Mouse (Mus musculus) left cerebral cortex, adult 8-10 months (tissue): ENCODE measurements around the gene Degs1. TPM values are rescaled to one million over a fixed set of nuclear protein-coding genes. Genes with fewer than 3 reads are reported as not detected.
A peak's percentile ranks its signal among the peaks of the same experiment; 100 is the strongest.
"Not testable (repeated sequence)": the region's sequence is repeated elsewhere in the genome, so short reads cannot be mapped to it uniquely, and the experiment has no call there.

Source experiments
- DNase-seq, 2 experiments: peaks; one replicate each; pipeline ENCODE4 v3.0.0; 2022; ENCODE audit warnings: low spot score in 2 of 2
- total RNA-seq, 4 experiments: library from RNA; stranded (reverse); gene quantifications; 2 replicates each; pipeline ENCODE4 v1.2.4; 2022

The Degs1 gene
- 10 to 100 TPM; 73.6 to 84.7 (median 79.1) TPM for total RNA-seq

- peak; percentile 87 to 95 for DNase-seq
These were observed at the start of gene Degs1 for GRCm38 (mm10) chr1:182282091-182283075. Degs1 (minus strand) TSS chr1:182282804.

- no peak for DNase-seq
These were observed 43.3 kb upstream of the Degs1 start for GRCm38 (mm10) chr1:182325919-182326318.

- no peak for DNase-seq
These were observed 41.9 kb upstream of the Degs1 start for GRCm38 (mm10) chr1:182324552-182324951.

DNA sequence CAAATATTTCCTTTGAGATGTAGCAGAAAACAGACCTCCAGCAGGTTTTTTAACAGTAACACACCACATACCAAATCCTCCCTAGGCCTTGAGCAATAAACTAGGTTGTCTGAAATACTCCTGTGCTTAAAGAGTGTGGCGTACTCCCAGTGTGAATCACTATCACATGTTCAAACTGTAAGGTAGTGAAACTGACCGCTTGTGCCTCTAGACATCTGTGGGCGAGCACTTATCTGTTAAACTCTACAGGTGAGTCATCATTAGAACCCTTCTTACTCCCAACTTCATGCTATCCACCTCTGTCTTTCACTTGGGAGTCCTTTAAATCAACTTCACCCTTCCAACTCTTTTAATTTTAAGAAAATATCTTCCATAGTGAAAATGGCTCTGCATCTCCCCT is 40.5 kb upstream of the Degs1 start:
- DNase-seq, result no peak

DNA sequence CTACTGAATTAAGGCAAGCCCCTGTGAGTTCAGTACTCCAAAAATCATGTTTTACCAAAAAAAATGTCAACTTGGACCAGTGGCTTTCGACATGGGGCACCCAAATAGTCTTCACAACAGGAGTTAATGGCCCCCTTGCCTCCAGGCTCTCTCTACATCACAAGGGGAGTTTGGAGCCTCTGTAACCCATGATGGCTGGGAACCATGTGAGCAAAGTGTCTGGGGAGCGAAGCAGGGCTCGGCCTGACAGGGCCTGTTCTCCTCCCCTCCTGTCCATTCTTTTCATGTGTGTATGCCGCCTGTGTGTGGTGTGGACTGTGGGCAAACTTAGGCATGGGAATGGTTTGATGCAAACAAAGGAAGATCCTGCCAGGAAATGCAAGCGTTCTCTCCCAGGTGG is 31.6 kb upstream of the Degs1 start:
- no peak for DNase-seq

GRCm38 (mm10) chr1:182313181-182313580 is 30.6 kb upstream of the Degs1 start:
- DNase-seq, result no peak

- no peak for DNase-seq
These were observed 28.8 kb upstream of the Degs1 start for GRCm38 (mm10) chr1:182311376-182311775.

DNA sequence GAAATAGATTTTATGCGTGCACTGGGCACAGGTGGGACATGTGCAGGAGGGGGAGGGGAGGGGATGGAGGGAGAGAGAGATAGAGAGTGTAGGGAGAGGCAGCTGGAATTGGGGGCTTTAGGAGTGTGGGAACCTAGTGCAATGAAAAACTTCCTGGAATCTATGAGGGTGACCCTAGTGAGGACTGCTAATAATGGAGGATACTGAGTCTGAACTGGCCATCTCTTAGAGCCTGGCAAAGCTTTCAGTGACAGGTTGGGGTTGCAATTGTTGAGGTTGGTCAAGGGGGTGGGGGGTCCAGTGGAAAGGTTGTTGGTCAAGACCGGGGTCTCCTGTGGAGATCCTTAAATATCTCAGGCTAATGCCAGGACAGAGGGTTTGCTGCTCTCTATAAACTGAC is 27.7 kb upstream of the Degs1 start:
- no peak for DNase-seq

GRCm38 (mm10) chr1:182309403-182309802 is 26.8 kb upstream of the Degs1 start:
- no peak for DNase-seq

DNA sequence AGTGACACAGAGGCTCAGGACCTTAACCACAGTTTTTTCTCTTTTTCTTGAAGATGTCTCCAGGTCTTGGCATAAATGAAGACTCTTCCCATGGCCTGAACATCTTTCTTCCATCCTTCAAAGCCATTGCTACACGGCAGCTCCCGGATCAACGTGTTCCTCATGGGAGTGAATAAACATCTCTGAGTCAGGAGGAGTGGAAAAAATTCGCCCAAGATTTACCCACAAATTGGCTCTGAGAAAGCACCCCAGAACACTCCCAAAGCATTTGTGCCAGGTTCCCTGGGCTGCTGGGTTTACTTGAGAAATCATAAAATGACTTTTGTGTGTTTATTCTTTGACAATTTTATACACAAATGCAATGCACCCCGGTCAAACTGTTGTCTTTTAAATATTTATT is 20.3 kb upstream of the Degs1 start:
- no peak for DNase-seq

- DNase-seq, result no peak
These were observed 19.7 kb upstream of the Degs1 start for GRCm38 (mm10) chr1:182302176-182302870.

GRCm38 (mm10) chr1:182297821-182298220 is 15.2 kb upstream of the Degs1 start:
- DNase-seq, result no peak

GRCm38 (mm10) chr1:182297246-182297645 is 14.6 kb upstream of the Degs1 start:
- no peak for DNase-seq

GRCm38 (mm10) chr1:182296816-182297215 is 14.2 kb upstream of the Degs1 start:
- no peak for DNase-seq

DNA sequence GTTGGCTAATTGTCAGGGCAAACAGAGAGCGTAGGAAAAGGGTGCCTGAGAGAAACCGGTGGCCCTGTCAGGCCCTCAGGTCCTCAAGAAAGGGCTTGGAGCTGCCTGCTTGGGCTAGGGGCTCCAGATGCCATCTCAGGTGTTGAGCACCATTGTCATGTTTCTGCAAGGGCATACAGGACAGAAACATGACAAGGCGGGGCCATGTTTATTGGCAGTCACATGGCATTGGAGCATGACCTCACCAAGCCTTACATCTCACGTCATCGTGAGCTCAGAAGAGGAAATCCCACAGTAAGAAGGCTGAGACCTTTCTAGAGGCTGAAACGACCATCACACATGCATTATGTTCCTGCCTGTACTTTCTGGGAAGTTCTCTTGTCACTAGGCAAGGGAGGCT is 13.5 kb upstream of the Degs1 start:
- DNase-seq, result no peak

DNA sequence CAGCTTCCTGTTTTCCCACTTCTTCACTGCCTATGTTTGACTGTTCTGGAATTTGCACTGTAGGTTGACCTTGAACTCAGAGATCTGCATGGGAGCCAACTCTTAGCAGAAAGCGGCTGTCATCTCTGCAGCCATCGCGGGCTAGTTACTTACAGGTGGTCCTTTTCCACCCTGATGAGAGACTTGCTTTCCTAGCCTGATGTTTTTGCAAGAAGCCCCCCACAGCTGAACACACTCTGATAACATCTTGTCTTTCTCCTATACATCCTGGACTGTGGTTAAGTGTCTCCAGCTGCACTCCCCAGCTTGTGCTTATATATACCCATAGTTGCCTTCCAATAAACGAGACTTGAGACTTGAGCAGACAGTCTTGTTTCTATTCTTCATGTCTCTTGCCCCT is 9.7 kb upstream of the Degs1 start:
- no peak for DNase-seq

DNA sequence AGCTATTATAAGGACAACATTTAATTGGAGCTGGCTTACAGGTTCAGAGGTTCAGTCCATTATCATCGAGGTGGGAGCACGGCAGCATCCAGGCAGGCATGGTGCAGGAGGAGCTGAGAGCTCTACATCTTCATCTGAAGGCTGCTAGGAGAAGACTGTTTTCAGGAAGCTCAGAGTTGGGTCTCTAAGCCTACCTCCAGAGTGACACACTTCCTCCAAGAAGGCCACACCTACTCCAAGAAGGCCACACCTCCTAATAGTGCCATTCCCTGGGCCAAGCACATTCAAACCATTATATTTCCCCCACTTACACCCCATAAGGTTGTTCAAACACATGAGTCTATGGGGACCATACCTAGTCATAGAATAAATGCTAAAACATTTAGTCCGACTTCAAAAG is 8.1 kb upstream of the Degs1 start:
- DNase-seq, result not testable (repeated sequence)

- no peak for DNase-seq
These were observed 7.2 kb upstream of the Degs1 start for GRCm38 (mm10) chr1:182289781-182290180.

DNA sequence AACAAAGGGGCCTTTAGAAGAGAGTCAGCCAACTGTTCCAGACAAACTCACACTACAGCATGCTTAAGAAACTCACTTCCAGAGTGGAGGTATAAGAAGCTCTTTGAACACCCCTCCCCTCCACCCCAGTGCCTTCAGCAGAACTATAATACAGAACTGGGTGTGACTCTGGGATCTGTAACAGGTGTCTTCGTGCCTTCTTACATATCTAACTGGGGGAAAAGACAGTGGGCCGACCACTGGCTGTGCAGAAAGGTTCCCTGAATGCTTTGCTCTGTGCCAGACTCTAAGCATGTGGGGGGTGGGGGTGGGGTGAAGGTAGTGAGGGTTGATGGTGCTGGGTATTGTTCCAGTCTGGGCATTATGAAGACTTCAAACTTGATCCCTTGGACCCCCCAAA is 6.0 kb upstream of the Degs1 start:
- DNase-seq, result no peak

DNA sequence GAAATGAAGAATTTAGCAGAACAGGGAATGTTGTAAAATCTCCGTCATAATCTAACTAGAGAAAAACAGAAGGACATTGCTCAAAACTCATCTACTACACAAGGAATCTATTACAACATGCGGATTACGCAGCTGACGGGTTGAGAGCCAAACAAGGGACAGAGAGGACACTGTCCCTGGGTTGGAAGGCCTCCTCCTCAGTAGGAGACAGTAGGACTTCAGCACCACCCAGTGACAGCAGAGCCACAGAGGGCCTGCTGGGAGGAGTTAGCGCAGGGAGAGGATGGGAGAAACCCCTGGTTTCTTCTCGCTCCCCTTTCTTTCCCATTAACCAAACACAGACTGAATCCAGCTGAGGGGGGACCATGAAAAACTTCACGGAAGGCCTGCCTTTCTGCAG is 5.2 kb upstream of the Degs1 start:
- DNase-seq, result no peak

DNA sequence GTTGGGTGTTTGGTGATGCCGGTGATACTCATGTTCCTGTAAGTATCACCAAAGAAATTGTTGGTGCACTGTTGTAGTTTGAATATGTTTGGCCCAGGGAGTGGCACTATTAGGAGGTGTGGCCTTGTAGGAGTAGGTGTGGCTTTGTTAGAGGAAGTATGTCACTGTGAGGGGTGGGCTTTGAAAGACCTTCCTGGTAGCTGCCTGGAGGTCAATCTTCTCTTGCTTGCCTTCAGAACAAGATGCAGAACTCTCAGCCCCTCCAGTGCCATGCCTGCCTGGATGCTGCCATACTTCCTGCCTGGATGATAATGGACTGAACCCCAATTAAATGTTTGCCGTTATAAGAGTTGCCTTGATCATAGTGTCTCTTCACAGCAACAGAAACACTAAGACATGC is 2.2 kb upstream of the Degs1 start:
- no peak for DNase-seq

- no peak for DNase-seq
These were observed 627 bp upstream of the Degs1 start for GRCm38 (mm10) chr1:182283231-182283630.
